Mouse (Mus musculus): ENCODE data around the gene Zfp326. TPM values are rescaled to one million over a fixed set of nuclear protein-coding genes. Genes with fewer than 3 reads are reported as not detected.

Gene Zfp326
- total RNA-seq, 2 experiments from 2014 or later, result 31.6 to 32.1 TPM

Other genes starting within 250 kb of the Zfp326 start
- 10 to 100 TPM; 21.2 to 23.6 TPM for gene Lrrc8d, start 176.6 kb upstream of the Zfp326 start, total RNA-seq (2021)